Mouse (Mus musculus) liver, adult 2 months (tissue): Measurements from ENCODE around the gene Arl15. TPM values are rescaled to one million over a fixed set of nuclear protein-coding genes. Genes with fewer than 3 reads are reported as not detected.

Experiments used
- DNase-seq: peaks from one replicate; pipeline ENCODE4 v3.0.0-alpha.2; 2011; ENCODE audit warnings: low read depth, low spot score; ENCODE audit errors: extremely low read depth
- H3K27ac ChIP-seq: fragments of 200-500 bp; replicated peaks from 2 replicates; pipeline ENCODE4 v1.5.1; 2012; ENCODE audit warnings: low read depth, mild to moderate bottlenecking, control low read depth, inconsistent platforms, low read length; ENCODE audit not compliant: insufficient read depth
- H3K27me3 ChIP-seq: fragments of 200-500 bp; 2 replicates; pipeline ENCODE4 v1.6.1; 2012; ENCODE audit warnings: mild to moderate bottlenecking, moderate library complexity, low read length, inconsistent platforms; ENCODE audit not compliant: control insufficient read depth, insufficient read depth
- H3K36me3 ChIP-seq: fragments of 200-500 bp; 2 replicates; pipeline ENCODE4 v1.6.1; 2012; ENCODE audit warnings: low read length, inconsistent platforms; ENCODE audit not compliant: control insufficient read depth, insufficient read depth
- H3K4me1 ChIP-seq: fragments of 200-500 bp; 2 replicates; pipeline ENCODE4 v1.6.1; 2011; ENCODE audit warnings: low read length; ENCODE audit not compliant: control insufficient read depth, insufficient read depth
- H3K4me3 ChIP-seq: fragments of 200-500 bp; 2 replicates; pipeline ENCODE4 v1.5.1; 2011; ENCODE audit warnings: low read depth, mild to moderate bottlenecking, control low read depth, low read length, moderate library complexity; ENCODE audit not compliant: insufficient read depth
- H3K79me2 ChIP-seq: fragments of 200-500 bp; 2 replicates; pipeline ENCODE4 v1.6.1; 2012; ENCODE audit warnings: inconsistent platforms, mild to moderate bottlenecking, low read length, moderate library complexity; ENCODE audit not compliant: control insufficient read depth, insufficient read depth
- H3K9ac ChIP-seq: fragments of 200-500 bp; 2 replicates; pipeline ENCODE4 v1.6.1; 2012; ENCODE audit warnings: low read depth, mild to moderate bottlenecking, control low read depth, inconsistent platforms, low read length
- CTCF ChIP-seq: fragments of 200-500 bp; IDR thresholded peaks from 2 replicates; pipeline ENCODE4 v1.5.1; 2011; ENCODE audit warnings: low read depth, low read length, control low read depth
- POLR2A ChIP-seq: fragments of 200-500 bp; IDR thresholded peaks from 2 replicates; pipeline ENCODE4 v1.6.1; 2011; ENCODE audit warnings: low read length, control low read depth; ENCODE audit not compliant: insufficient read depth; ENCODE audit errors: extremely low read depth
- WGBS: fragments of 180-500 bp; shearing (Covaris S2); methylation state at CpG from one replicate; pipeline ENCODE4 v1.1.7; 2018; 5-methylcytosine and 5-hydroxymethylcytosine counted together
- polyA plus RNA-seq: library from polyadenylated mRNA; depleted of rRNA; stranded (reverse); fragments of >200 nt; gene quantifications from 2 replicates; pipeline ENCODE4 v1.2.3, GENCODE M21; 2012
- total RNA-seq: library from RNA; depleted of rRNA; stranded (reverse); fragments of >200 nt; gene quantifications from 2 replicates; pipeline ENCODE4 v1.2.3, GENCODE M21; 2014

Gene Arl15
- total and polyA plus RNA-seq, 2 experiments, result 1.9 to 6.5 TPM

DNA sequence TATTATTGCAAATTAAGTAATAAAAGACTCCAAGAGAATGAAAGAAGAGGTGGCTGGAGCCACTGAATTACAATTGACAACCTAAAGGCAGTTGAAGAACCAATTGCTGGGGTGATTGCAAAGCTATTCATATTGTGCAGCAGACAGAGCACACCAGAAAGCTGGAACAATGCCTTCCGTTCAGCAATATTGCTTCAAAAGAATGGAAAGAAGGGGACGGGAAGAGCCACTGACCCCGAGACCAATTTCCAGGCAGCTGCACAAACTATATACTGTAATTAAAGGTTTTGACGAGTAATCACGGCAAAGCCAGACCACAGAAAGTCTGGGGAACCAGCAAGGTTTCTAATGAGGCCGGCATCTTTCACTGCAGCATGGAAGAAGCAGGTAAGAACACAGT is 181.4 kb downstream of the Arl15 start:
- Histone ChIP-seq H3K4me3 (no peak overlapping the region), H3K79me2 (no peaks in the 10 kb centered on the region), H3K9ac (no peak overlapping the region), H3K27ac (no peak overlapping the region), H3K4me1 (no peaks in the 10 kb centered on the region), H3K27me3 (no peaks in the 10 kb centered on the region), H3K36me3 (no peaks in the 10 kb centered on the region; the same call in 1 of the 2 replicates)
- DNase-seq, result no peak
- 95% methylated on average over 6 of the region's 6 CpGs for WGBS
- TF ChIP-seq POLR2A (no peak), CTCF (no peak)

DNA sequence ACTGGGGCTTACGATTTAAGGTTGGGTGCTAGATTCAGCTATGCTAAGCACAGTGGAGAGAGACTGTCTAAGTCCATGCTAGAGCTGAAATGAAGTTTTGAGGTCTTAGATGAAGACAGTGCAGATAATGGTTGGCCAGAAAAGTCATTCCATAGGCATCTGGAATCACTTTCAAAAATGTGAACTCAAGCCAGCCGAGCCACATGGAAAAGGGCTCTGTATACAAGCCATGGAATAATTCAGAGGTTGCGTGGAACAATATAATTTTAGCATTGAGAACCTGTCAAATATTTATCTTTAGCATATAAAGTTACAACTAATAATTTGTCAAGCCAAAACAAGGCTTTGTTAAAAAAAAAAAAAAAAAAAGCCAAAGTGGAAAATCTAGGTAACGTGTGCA is 182.6 kb downstream of the Arl15 start:
- TF ChIP-seq CTCF (no peak), POLR2A (no peak)
- H3K27ac ChIP-seq, result no peak overlapping the region
- no peak overlapping the region for H3K4me3 ChIP-seq
- no peak overlapping the region for H3K9ac ChIP-seq
- no peaks in the 10 kb centered on the region for H3K4me1 ChIP-seq
- DNase-seq, result no peak
- H3K36me3 ChIP-seq, result no peaks in the 10 kb centered on the region; the same call in 1 of the 2 replicates
- WGBS, result 98% methylated on average over 4 of the region's 4 CpGs
- H3K27me3 ChIP-seq, result no peaks in the 10 kb centered on the region
- no peaks in the 10 kb centered on the region for H3K79me2 ChIP-seq

GRCm38 (mm10) chr13:113980739-113981460 is 186.6 kb downstream of the Arl15 start:
- WGBS, result 74% methylated on average over 15 of the region's 15 CpGs

GRCm38 (mm10) chr13:113981461-113982000 is 187.2 kb downstream of the Arl15 start:
- WGBS, result 85% methylated on average over 9 of the region's 9 CpGs
- DNase-seq, result no peak
- Histone ChIP-seq H3K36me3 (no peaks in the 10 kb centered on the region), H3K9ac (no peak overlapping the region), H3K4me1 (no peaks in the 10 kb centered on the region), H3K27me3 (no peaks in the 10 kb centered on the region), H3K4me3 (no peak overlapping the region), H3K27ac (no peak overlapping the region), H3K79me2 (no peaks in the 10 kb centered on the region)
- no peak for TF ChIP-seq CTCF
- TF ChIP-seq POLR2A, result no peak

More at GRCm38 (mm10) chr13:113980739-113981460, 186.6 kb downstream of the Arl15 start:
- no peak overlapping the region for H3K9ac ChIP-seq
- H3K4me3 ChIP-seq, result no peak overlapping the region
- no peak overlapping the region for H3K27ac ChIP-seq
- TF ChIP-seq CTCF (no peak), POLR2A (no peak)
- no peaks in the 10 kb centered on the region for H3K27me3 ChIP-seq
- H3K4me1 ChIP-seq, result no peaks in the 10 kb centered on the region
- no peaks in the 10 kb centered on the region for H3K79me2 ChIP-seq
- no peak for DNase-seq
- no peaks in the 10 kb centered on the region; the same call in 1 of the 2 replicates for H3K36me3 ChIP-seq

GRCm38 (mm10) chr13:113983633-113984032 is 189.3 kb downstream of the Arl15 start:
- Histone ChIP-seq H3K9ac (no peak overlapping the region), H3K27me3 (no peaks in the 10 kb centered on the region), H3K4me3 (no peak overlapping the region), H3K36me3 (no peaks in the 10 kb centered on the region), H3K4me1 (no peaks in the 10 kb centered on the region), H3K79me2 (no peaks in the 10 kb centered on the region; the same call in 1 of the 2 replicates), H3K27ac (no peak overlapping the region)
- no peak for DNase-seq
- TF ChIP-seq POLR2A (no peak), CTCF (no peak)
- 83% methylated on average over 6 of the region's 6 CpGs for WGBS

GRCm38 (mm10) chr13:113984491-113984890 is 190.2 kb downstream of the Arl15 start:
- no peak for DNase-seq
- WGBS, result over 99% methylated on average over 4 of the region's 4 CpGs
- TF ChIP-seq POLR2A (no peak), CTCF (no peak)

More at GRCm38 (mm10) chr13:113984491-113984890, 190.2 kb downstream of the Arl15 start:
- Histone ChIP-seq H3K4me3 (no peak overlapping the region), H3K9ac (no peak overlapping the region), H3K36me3 (peaks cover 1% of the 10 kb centered on the region; the same call in 1 of the 2 replicates), H3K4me1 (no peaks in the 10 kb centered on the region), H3K27me3 (no peaks in the 10 kb centered on the region), H3K79me2 (no peaks in the 10 kb centered on the region; the same call in 1 of the 2 replicates), H3K27ac (no peak overlapping the region)
